Mouse (Mus musculus) megakaryocyte-erythroid progenitor cell, adult 5 weeks (primary cell): ENCODE results near the gene Habp2. TPM values are rescaled to one million over a fixed set of nuclear protein-coding genes. Genes with fewer than 3 reads are reported as not detected.

Experiments
- polyA plus RNA-seq: library from polyadenylated mRNA; stranded (reverse); fragments of >175 nt; gene quantifications from 2 replicates; pipeline ENCODE4 v1.2.3, GENCODE M21; 2012

Habp2 gene
- polyA plus RNA-seq, result not detected in 2 replicates

GRCm38 (mm10) chr19:56286866-56287265, at the start of gene Habp2:
Gene Habp2 (plus strand): TSS chr19:56287137.

Other genes starting within 250 kb of the Habp2 start
- 0.38 and 0.62 TPM in 2 replicates for gene Nrap, start 102.9 kb downstream of the Habp2 start, polyA plus RNA-seq
- gene Casp7, start 110.0 kb downstream of the Habp2 start, polyA plus RNA-seq, result 11.0 and 11.1 TPM in 2 replicates
- 0.05 TPM in 1 of 2 replicates, not detected in the other for gene Plekhs1, start 174.5 kb downstream of the Habp2 start, polyA plus RNA-seq